Mouse (Mus musculus) liver, embryonic 12.5 days (tissue): Measurements from ENCODE around the gene Tdrd12. TPM values are rescaled to one million over a fixed set of nuclear protein-coding genes. Genes with fewer than 3 reads are reported as not detected.

Source experiments
- ATAC-seq: fragments of 200-750 bp; cut with Nextera tagmentation; 2 replicates; pipeline ENCODE4 v1.8.0; 2017; ENCODE audit warnings: moderate number of reproducible peaks, mild to moderate bottlenecking, moderate library complexity
- H3K27ac ChIP-seq: fragments of 300-500 bp; sonication (generic); 2 replicates; pipeline ENCODE4 v1.5.1; 2016; ENCODE audit warnings: mild to moderate bottlenecking
- H3K27me3 ChIP-seq: fragments of 300-500 bp; sonication (generic); replicated peaks from 2 replicates; pipeline ENCODE4 v1.6.1; 2016; ENCODE audit warnings: mild to moderate bottlenecking, moderate library complexity
- H3K36me3 ChIP-seq: fragments of 300-500 bp; sonication (generic); 2 replicates; pipeline ENCODE4 v1.6.1; 2016; ENCODE audit warnings: mild to moderate bottlenecking, moderate library complexity
- H3K4me1 ChIP-seq: fragments of 300-500 bp; sonication (generic); 2 replicates; pipeline ENCODE4 v1.6.1; 2016
- H3K4me2 ChIP-seq: fragments of 300-500 bp; sonication (generic); 2 replicates; pipeline ENCODE4 v1.6.1; 2016; ENCODE audit warnings: mild to moderate bottlenecking, moderate library complexity
- H3K4me3 ChIP-seq: fragments of 300-500 bp; sonication (generic); 2 replicates; pipeline ENCODE4 v1.5.1; 2016; ENCODE audit warnings: mild to moderate bottlenecking, moderate library complexity
- H3K9ac ChIP-seq: fragments of 300-500 bp; sonication (generic); 2 replicates; pipeline ENCODE4 v1.6.1; 2016; ENCODE audit warnings: mild to moderate bottlenecking, moderate library complexity
- H3K9me3 ChIP-seq: fragments of 300-500 bp; sonication (generic); replicated peaks from 2 replicates; pipeline ENCODE4 v1.6.1; 2016; ENCODE audit warnings: mild to moderate bottlenecking, moderate library complexity
- WGBS: fragments of 180-500 bp; shearing (Covaris S2); methylation state at CpG from one replicate; pipeline ENCODE4 v1.1.7; 2016; ENCODE audit not compliant: insufficient replicate concordance; 5-methylcytosine and 5-hydroxymethylcytosine counted together
- polyA plus RNA-seq: library from polyadenylated mRNA; unstranded; fragments of >200 nt; fragmentation: Nextera tagmentation; extraction: Ambion mirVana; gene quantifications from 2 replicates; pipeline ENCODE4 v1.2.1, GENCODE M21; 2016

Gene Tdrd12
- polyA plus RNA-seq, 1 experiment from 2014 or later, result not detected

- no peaks in the 10 kb centered on the region for H3K27me3 ChIP-seq
- no peak for ATAC-seq
- H3K4me2 ChIP-seq, result no peak overlapping the region
- no peak overlapping the region for H3K27ac ChIP-seq
- H3K9me3 ChIP-seq, result no peaks in the 10 kb centered on the region
- no peaks in the 10 kb centered on the region for H3K36me3 ChIP-seq
- H3K4me1 ChIP-seq, result no peaks in the 10 kb centered on the region
- no peak overlapping the region for H3K9ac ChIP-seq
- WGBS, result 54% methylated on average over 2 of the region's 2 CpGs
- H3K4me3 ChIP-seq, result no peak overlapping the region
Measured at GRCm38 (mm10) chr7:35476457-35476856, 61.1 kb downstream of the Tdrd12 start.

DNA sequence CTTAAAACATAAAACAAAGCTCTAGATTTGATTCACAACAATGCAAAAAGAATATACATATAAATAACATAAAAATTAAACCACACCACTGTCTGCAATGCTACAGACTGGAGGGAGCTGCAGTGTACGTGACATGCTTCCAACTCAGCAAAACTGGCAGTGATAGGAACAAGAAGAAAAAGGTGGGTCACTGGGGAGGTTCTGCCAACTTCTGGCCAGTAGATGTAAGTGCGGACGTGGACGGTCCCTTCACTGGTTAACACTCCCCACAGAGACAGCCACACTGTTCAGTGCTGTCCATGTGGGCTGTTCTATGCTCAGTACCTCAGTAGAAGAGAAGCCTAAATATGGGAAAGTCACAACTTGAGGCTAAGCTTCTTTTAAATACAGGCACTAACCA lies 66.8 kb downstream of the Tdrd12 start:
- Histone ChIP-seq H3K4me3 (no peak overlapping the region), H3K9me3 (no peaks in the 10 kb centered on the region), H3K36me3 (no peaks in the 10 kb centered on the region), H3K4me2 (no peak overlapping the region), H3K4me1 (no peaks in the 10 kb centered on the region), H3K27me3 (no peaks in the 10 kb centered on the region), H3K27ac (no peak overlapping the region), H3K9ac (no peak overlapping the region)
- ATAC-seq, result no peak
- 49% methylated on average over 4 of the region's 4 CpGs for WGBS

DNA sequence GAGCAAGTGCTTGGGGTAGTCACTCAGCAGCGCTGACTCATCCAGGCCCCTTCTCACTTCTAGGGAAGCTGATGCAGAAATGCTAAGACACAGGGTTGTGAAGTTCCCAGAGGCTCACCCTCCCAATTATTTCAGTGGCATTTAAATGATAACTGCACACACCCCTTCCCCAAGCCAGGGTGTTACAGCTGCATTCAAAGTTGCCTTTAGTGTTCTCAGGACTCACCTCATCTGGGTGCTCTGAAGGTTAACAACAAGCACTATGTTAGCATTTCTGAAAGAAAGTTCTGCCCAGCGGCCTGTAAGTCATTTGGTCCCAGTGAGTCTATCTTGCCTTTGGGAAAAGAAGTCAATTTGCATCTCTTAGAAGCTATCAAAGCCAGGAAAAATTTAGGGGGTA lies 69.7 kb downstream of the Tdrd12 start:
- H3K4me3 ChIP-seq, result no peak overlapping the region
- H3K4me1 ChIP-seq, result no peaks in the 10 kb centered on the region
- H3K4me2 ChIP-seq, result no peak overlapping the region
- no peaks in the 10 kb centered on the region for H3K27me3 ChIP-seq
- WGBS, result 61% methylated on average over 2 of the region's 2 CpGs
- H3K9me3 ChIP-seq, result no peaks in the 10 kb centered on the region
- no peak overlapping the region for H3K27ac ChIP-seq
- no peak for ATAC-seq
- H3K9ac ChIP-seq, result no peak overlapping the region
- H3K36me3 ChIP-seq, result no peaks in the 10 kb centered on the region

DNA sequence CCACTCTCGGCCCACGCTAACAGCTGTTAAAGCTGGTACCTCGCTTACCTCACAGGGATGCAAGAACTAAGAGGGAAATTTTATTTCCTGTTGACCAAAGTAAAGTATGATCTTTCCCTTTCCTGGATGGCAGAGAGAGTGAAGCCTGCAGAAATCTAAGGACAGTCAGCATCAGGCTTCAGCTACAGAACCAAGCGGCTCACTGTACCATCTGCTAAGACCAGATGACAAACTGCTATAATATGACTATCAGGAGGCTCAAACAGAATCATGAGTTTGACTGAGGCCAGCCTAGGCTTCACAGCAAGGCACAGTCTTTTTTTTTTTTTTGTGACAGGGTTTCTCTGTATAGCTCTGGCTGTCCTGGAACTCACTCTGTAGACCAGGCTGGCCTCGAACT lies 72.5 kb downstream of the Tdrd12 start:
- Histone ChIP-seq H3K4me2 (no peak overlapping the region), H3K27ac (no peak overlapping the region), H3K27me3 (no peaks in the 10 kb centered on the region), H3K4me3 (no peak overlapping the region), H3K9me3 (no peaks in the 10 kb centered on the region), H3K36me3 (no peaks in the 10 kb centered on the region), H3K4me1 (no peaks in the 10 kb centered on the region), H3K9ac (no peak overlapping the region)
- no peak for ATAC-seq
- 74% methylated on average over 5 of the region's 5 CpGs for WGBS

- H3K4me1 ChIP-seq, result no peaks in the 10 kb centered on the region
- H3K4me3 ChIP-seq, result no peak overlapping the region
- no peaks in the 10 kb centered on the region for H3K36me3 ChIP-seq
- H3K9me3 ChIP-seq, result no peaks in the 10 kb centered on the region
- ATAC-seq, result no peak
- H3K27me3 ChIP-seq, result no peaks in the 10 kb centered on the region
- no peak overlapping the region for H3K4me2 ChIP-seq
- no peak overlapping the region for H3K27ac ChIP-seq
- no peak overlapping the region for H3K9ac ChIP-seq
- 58% methylated on average over 4 of the region's 4 CpGs for WGBS
Measured at GRCm38 (mm10) chr7:35460971-35461370, 76.6 kb downstream of the Tdrd12 start.

DNA sequence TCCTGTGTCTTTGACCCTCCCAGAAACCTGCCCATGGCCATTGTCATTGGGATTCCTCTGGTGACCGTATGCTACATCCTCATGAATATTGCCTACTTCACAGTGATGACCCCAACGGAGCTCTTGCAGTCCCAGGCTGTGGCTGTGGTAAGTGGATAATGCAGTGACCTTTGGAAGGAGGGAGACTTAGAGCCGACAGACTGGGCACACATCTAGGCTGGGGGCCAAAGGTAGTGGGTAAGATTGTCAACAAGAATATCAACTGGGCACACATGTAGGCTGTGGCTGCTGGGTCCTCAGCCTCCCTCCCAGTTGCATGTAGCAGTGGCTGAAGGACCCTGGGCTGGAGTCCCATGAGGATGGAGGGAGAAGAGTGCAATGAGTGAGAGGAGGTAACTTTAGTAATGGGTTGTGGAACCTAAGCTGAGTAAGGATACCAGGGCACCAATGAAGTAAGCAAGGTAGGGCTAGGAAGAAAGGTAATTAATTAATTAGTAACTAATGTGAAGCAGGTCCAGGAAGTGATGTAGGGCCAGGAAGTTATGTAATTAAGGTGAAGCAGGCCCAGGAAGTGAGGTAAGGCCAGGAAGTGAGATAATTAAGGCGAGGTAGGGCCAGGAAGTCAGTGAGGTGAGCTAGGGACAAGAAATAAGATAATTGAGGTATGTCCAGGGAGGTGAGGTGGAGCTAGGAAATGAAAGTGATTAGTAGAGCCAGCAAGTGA lies 81.3 kb downstream of the Tdrd12 start:
- Histone ChIP-seq H3K36me3 (no peaks in the 10 kb centered on the region), H3K4me3 (no peak overlapping the region), H3K4me2 (no peak overlapping the region), H3K27ac (no peak overlapping the region), H3K27me3 (no peaks in the 10 kb centered on the region), H3K9me3 (no peaks in the 10 kb centered on the region), H3K4me1 (no peaks in the 10 kb centered on the region), H3K9ac (no peak overlapping the region)
- no peak for ATAC-seq
- 57% methylated on average over 4 of the region's 4 CpGs for WGBS

- Histone ChIP-seq H3K4me1 (peaks cover 11% of the 10 kb centered on the region), H3K9me3 (no peaks in the 10 kb centered on the region), H3K27me3 (no peaks in the 10 kb centered on the region), H3K9ac (no peak overlapping the region), H3K4me3 (no peak overlapping the region), H3K4me2 (peak overlapping the region; percentile 12; the same call in 1 of the 2 replicates), H3K27ac (no peak overlapping the region), H3K36me3 (no peaks in the 10 kb centered on the region)
- no peak for ATAC-seq
- WGBS, result 55% methylated on average over 7 of the region's 7 CpGs
Measured at GRCm38 (mm10) chr7:35448867-35449266, 88.7 kb downstream of the Tdrd12 start.

DNA sequence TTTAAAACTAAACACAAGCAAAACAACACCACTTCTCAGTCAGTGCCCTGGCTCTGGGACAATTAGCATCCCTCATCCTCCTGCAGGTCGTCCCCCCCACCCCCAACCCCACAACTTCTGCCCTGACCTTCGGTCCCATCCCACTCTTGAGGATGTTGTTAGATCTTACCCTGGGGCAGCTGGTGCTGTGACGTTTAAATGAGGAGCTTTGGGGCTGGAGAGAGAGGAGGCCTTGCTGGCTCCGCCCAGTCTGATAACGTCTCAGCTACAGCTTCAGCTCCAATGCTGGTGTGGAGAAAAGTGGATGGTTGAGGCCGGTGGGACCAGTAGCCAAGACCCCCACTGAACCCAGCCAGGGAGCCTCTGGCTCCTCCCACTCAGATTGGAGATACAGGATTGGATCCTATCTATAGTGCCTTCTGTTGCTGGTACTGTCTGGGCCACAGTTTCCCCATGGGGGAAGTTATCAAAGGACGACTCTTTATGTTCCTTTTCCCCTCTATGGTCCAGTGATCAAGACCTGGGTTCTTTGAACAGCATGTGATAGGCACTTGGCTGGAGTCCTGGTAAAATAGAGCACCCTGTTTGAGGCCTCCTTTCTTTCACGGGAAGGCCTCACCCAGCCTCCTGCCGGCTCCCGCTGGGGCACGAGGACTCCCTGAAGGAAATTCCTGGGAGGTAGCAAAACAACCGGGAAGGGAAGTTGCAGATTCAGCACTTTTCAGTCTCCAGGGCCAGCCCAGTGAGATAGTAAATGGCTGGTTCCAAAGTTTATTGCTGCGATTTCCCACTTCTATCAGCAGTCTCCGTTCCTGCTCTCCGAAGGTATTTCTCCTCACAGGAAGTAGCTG lies 89.3 kb downstream of the Tdrd12 start, which contains the start of gene Slc7a9:
Gene Slc7a9, plus strand, starts transcription at position 801 of the 851 bp plus-strand sequence.
- H3K9me3 ChIP-seq, result no peaks in the 10 kb centered on the region
- H3K36me3 ChIP-seq, result no peaks in the 10 kb centered on the region
- peaks cover 11% of the 10 kb centered on the region for H3K4me1 ChIP-seq
- no peaks in the 10 kb centered on the region for H3K27me3 ChIP-seq
- no peak within 1 kb of the TSS for H3K27ac ChIP-seq
- H3K4me3 ChIP-seq, result no peak within 1 kb of the TSS
- no peak within 1 kb of the TSS for H3K9ac ChIP-seq
- WGBS, result 19% methylated on average over 15 of the region's 15 CpGs
- ATAC-seq, result no peak
- peak within 1 kb of the TSS; percentile 12 for H3K4me2 ChIP-seq

GRCm38 (mm10) chr7:35447501-35447900 lies 90.0 kb downstream of the Tdrd12 start:
- Histone ChIP-seq H3K36me3 (no peaks in the 10 kb centered on the region), H3K4me1 (peaks cover 11% of the 10 kb centered on the region), H3K4me2 (no peak overlapping the region), H3K9me3 (no peaks in the 10 kb centered on the region), H3K4me3 (no peak overlapping the region), H3K27me3 (no peaks in the 10 kb centered on the region), H3K9ac (no peak overlapping the region), H3K27ac (no peak overlapping the region)
- no peak for ATAC-seq
- 47% methylated on average over 4 of the region's 4 CpGs for WGBS

DNA sequence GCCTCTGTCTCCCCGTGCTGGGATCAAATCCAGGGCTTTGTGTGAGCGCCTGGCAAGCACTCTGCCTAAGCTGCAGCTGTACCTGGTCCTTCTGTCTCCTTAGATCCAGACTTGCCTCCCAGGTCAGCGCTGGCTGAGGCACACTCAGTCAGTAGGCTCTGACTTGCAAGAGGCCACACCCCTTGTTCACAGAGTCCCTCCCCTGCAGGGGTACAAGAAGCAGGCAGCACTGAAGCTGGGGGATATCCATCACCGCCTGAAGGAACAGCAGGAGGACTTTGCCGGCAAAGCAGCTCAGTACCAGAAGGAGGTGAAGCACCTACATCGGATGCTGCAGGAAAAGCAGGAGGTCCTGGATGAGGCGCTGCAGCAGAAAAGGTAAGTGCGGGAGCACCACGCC lies 102.3 kb downstream of the Tdrd12 start:
- H3K36me3 ChIP-seq, result peaks cover 86% of the 10 kb centered on the region
- 85% methylated on average over 9 of the region's 9 CpGs for WGBS

GRCm38 (mm10) chr7:35428146-35428545 lies 109.4 kb downstream of the Tdrd12 start:
- Histone ChIP-seq H3K27me3 (no peaks in the 10 kb centered on the region), H3K9me3 (no peaks in the 10 kb centered on the region), H3K36me3 (peaks cover 86% of the 10 kb centered on the region), H3K27ac (no peak overlapping the region), H3K9ac (no peak overlapping the region), H3K4me3 (no peak overlapping the region), H3K4me1 (no peaks in the 10 kb centered on the region), H3K4me2 (no peak overlapping the region)
- 89% methylated on average over 10 of the region's 10 CpGs for WGBS
- ATAC-seq, result no peak

More for the DNA sequence above, 102.3 kb downstream of the Tdrd12 start:
- Histone ChIP-seq H3K9me3 (no peaks in the 10 kb centered on the region), H3K27ac (no peak overlapping the region), H3K27me3 (no peaks in the 10 kb centered on the region), H3K4me1 (no peaks in the 10 kb centered on the region), H3K4me2 (no peak overlapping the region), H3K4me3 (no peak overlapping the region), H3K9ac (no peak overlapping the region)
- no peak for ATAC-seq

DNA sequence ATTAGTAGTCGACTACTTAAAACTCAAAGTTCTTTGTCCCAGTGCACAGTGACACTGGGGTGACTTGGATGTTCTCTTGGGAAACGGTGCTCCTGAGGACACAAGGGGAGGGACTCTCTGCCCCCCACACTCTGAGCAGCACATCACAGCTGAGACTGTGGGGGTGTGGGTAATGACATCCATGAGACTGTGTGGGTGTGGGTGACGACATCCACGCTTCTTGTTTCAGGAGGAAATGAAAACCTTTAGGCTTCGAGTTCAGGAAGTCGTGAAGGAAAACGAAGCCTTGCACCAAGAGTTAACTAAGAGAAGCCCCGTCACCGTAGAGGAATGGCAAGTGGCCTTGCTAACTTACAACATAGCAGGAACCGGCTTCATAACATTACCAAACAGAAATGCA lies 114.5 kb downstream of the Tdrd12 start:
- Histone ChIP-seq H3K4me2 (no peak overlapping the region), H3K4me1 (no peaks in the 10 kb centered on the region), H3K9ac (no peak overlapping the region), H3K27me3 (no peaks in the 10 kb centered on the region), H3K27ac (no peak overlapping the region), H3K4me3 (no peak overlapping the region), H3K36me3 (peaks cover 85% of the 10 kb centered on the region), H3K9me3 (no peaks in the 10 kb centered on the region)
- ATAC-seq, result no peak
- 81% methylated on average over 10 of the region's 10 CpGs for WGBS
